Mouse (Mus musculus): Measurements from ENCODE around the gene Toe1. TPM values are rescaled to one million over a fixed set of nuclear protein-coding genes. Genes with fewer than 3 reads are reported as not detected.
A peak's percentile ranks its signal among the peaks of the same experiment; 100 is the strongest.

Gene Toe1
- polyA plus RNA-seq, 1 experiment from 2014 or later, result 35.6 TPM

DNA sequence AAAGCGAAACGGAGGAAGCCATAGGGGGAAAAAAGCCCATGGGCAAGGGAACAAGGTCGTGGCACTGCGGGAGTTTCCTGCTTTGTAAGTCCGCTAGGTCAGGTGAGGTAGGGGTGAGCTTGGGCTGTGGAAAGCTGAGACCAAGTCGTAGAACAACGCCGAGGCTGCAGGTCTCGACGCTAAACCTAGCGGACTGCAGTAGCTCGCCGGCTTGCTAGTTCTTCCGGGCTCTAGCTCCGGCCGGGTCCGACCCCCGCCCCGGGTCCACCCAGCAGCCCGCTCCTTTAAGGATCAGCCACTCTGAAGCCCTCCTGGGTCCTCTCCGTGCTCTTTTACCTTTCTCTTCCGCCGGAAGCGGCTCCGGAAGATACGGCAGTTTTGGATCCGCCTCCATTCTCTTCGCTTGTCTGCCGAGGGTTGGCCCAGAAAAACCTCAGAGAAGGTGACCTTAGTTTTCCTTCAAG, 17.1 kb upstream of the Toe1 start:
- peak overlapping the region; percentile 76; the same call in 1 of the 2 replicates for H3K27ac ChIP-seq (replicated peaks)
- H3K4me3 ChIP-seq (replicated peaks), result peak overlapping the region; percentile 65
- no peaks in the 10 kb centered on the region for H3K36me3 ChIP-seq
- peak overlapping the region; percentile 76 for H3K4me2 ChIP-seq (replicated peaks)
- H3K4me1 ChIP-seq, result peaks cover 25% of the 10 kb centered on the region
- peak overlapping the region; percentile 60 for H3K9ac ChIP-seq
- peaks cover 18% of the 10 kb centered on the region for H3K27me3 ChIP-seq
- H3K9me3 ChIP-seq (replicated peaks), result no peaks in the 10 kb centered on the region
- ATAC-seq (ENCODE audit: insufficient number of reproducible peaks, low FRiP score, low TSS enrichment, low read depth), result peak; percentile 36; the same call in 1 of the 2 replicates
- WGBS, result 1% methylated on average over 29 of the region's 29 CpGs

DNA sequence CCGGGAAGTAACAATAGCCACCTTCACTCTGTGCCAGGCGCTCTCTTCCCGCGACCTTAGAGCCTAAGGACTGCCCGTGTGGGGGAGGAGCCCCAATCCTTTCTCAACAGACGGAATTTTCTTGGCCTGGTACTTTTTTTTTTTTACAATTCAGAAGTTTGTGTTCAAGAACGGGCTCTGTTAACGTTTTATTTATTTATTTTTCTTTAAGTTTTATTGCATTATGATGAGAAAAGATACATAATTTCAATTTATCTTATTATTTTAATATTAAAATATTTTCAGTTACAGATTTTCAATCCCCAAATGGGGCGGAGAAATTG, 14.2 kb upstream of the Toe1 start, which contains the start of gene Hpdl:
Gene Hpdl (minus strand): TSS at position 14 of the 323 bp plus-strand sequence.
- WGBS, result 10% methylated on average over 9 of the region's 9 CpGs
- no peak for ATAC-seq (ENCODE audit: insufficient number of reproducible peaks, low FRiP score, low TSS enrichment, low read depth)
- Histone ChIP-seq H3K36me3 (0 out of 2 replicates have a peak, but pooled peaks cover 3% of the 10 kb centered on the region), H3K27me3 (peaks cover 22% of the 10 kb centered on the region), H3K4me3 (replicated peaks) (peak within 1 kb of the TSS; percentile 56), H3K9ac (peak within 1 kb of the TSS; percentile 35), H3K9me3 (replicated peaks) (no peaks in the 10 kb centered on the region), H3K27ac (replicated peaks) (no peak within 1 kb of the TSS), H3K4me1 (peaks cover 25% of the 10 kb centered on the region), H3K4me2 (replicated peaks) (peak within 1 kb of the TSS; percentile 95)

- H3K4me3 ChIP-seq (replicated peaks), result peak overlapping the region; percentile 56
- under 1% methylated on average over 51 of the region's 51 CpGs for WGBS
- no peak for ATAC-seq (ENCODE audit: insufficient number of reproducible peaks, low FRiP score, low TSS enrichment, low read depth)
- no peaks in the 10 kb centered on the region for H3K9me3 ChIP-seq (replicated peaks)
- no peak overlapping the region for H3K27ac ChIP-seq (replicated peaks)
- peak overlapping the region; percentile 35 for H3K9ac ChIP-seq
- peak overlapping the region; percentile 95 for H3K4me2 ChIP-seq (replicated peaks)
- peaks cover 25% of the 10 kb centered on the region for H3K4me1 ChIP-seq
- H3K36me3 ChIP-seq, result peaks cover 6% of the 10 kb centered on the region; the same call in 1 of the 2 replicates
- peaks cover 22% of the 10 kb centered on the region for H3K27me3 ChIP-seq
Measured at GRCm38 (mm10) chr4:116820902-116821693, 13.7 kb upstream of the Toe1 start.

GRCm38 (mm10) chr4:116819968-116820901, 12.8 kb upstream of the Toe1 start:
- Histone ChIP-seq H3K9ac (no peak overlapping the region), H3K27ac (replicated peaks) (no peak overlapping the region), H3K36me3 (peaks cover 6% of the 10 kb centered on the region; the same call in 1 of the 2 replicates), H3K4me3 (replicated peaks) (peak overlapping the region; percentile 56), H3K4me2 (replicated peaks) (peak overlapping the region; percentile 95), H3K9me3 (replicated peaks) (no peaks in the 10 kb centered on the region), H3K27me3 (peaks cover 22% of the 10 kb centered on the region), H3K4me1 (peaks cover 24% of the 10 kb centered on the region)
- WGBS, result 15% methylated on average over 32 of the region's 32 CpGs
- no peak for ATAC-seq (ENCODE audit: insufficient number of reproducible peaks, low FRiP score, low TSS enrichment, low read depth)

DNA sequence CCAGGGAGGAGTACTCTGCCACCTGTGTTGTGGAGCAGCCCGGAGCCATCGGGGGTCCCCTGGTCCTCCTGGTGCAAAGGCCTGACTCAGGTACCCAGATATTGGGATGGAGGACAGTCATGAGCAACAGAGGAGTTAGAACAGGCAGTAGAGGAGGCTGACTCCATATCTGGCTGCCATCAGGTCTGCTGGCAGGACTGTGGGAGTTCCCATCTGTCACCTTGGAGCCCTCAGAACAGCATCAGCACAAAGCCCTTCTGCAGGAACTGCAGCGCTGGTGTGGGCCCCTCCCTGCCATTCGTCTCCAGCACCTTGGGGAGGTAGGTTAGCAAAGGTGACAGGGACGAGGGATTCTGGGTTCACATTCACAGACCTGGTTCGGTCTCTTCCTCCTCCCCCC, 10.0 kb upstream of the Toe1 start:
- ATAC-seq (ENCODE audit: insufficient number of reproducible peaks, low FRiP score, low TSS enrichment, low read depth), result no peak
- Histone ChIP-seq H3K4me3 (replicated peaks) (no peak overlapping the region), H3K27ac (replicated peaks) (no peak overlapping the region), H3K36me3 (peaks cover 6% of the 10 kb centered on the region; the same call in 1 of the 2 replicates), H3K9ac (no peak overlapping the region), H3K4me2 (replicated peaks) (no peak overlapping the region), H3K4me1 (peaks cover 16% of the 10 kb centered on the region), H3K27me3 (peaks cover 22% of the 10 kb centered on the region), H3K9me3 (replicated peaks) (no peaks in the 10 kb centered on the region)
- 90% methylated on average over 6 of the region's 6 CpGs for WGBS

- H3K9me3 ChIP-seq (replicated peaks), result no peaks in the 10 kb centered on the region
- H3K4me1 ChIP-seq, result peaks cover 3% of the 10 kb centered on the region; the same call in 1 of the 2 replicates
- H3K4me2 ChIP-seq (replicated peaks), result no peak overlapping the region
- H3K4me3 ChIP-seq (replicated peaks), result no peak overlapping the region
- peaks cover 9% of the 10 kb centered on the region for H3K27me3 ChIP-seq
- H3K9ac ChIP-seq, result no peak overlapping the region
- H3K36me3 ChIP-seq, result peaks cover 6% of the 10 kb centered on the region; the same call in 1 of the 2 replicates
- no peak for ATAC-seq (ENCODE audit: insufficient number of reproducible peaks, low FRiP score, low TSS enrichment, low read depth)
- H3K27ac ChIP-seq (replicated peaks), result no peak overlapping the region
- 86% methylated on average over 5 of the region's 5 CpGs for WGBS
Measured at GRCm38 (mm10) chr4:116815276-116815675, 7.8 kb upstream of the Toe1 start.

DNA sequence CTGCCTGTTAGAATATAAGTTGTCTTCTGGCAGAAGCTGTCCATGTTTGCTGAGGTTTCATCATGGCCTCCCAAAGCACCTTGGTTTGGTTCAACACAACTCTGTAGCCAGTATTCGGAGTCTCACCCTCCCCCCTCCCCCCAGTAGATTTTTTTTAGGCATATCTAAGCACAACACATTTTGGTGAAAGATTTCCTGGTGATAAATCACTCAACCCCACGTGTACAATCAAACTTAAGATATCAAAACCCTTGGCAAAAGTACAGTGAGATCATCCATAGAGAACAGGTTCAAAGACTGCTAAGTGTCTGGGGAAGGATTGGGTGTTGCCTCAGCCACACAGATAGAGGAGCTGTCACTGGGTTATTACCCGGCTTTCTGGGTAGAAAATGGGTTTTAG, 3.6 kb upstream of the Toe1 start:
- Histone ChIP-seq H3K4me1 (peaks cover 10% of the 10 kb centered on the region), H3K4me2 (replicated peaks) (no peak overlapping the region), H3K9ac (no peak overlapping the region), H3K27ac (replicated peaks) (no peak overlapping the region), H3K4me3 (replicated peaks) (no peak overlapping the region), H3K36me3 (no peaks in the 10 kb centered on the region), H3K9me3 (replicated peaks) (no peaks in the 10 kb centered on the region), H3K27me3 (no peaks in the 10 kb centered on the region)
- 82% methylated on average over 3 of the region's 3 CpGs for WGBS
- ATAC-seq (ENCODE audit: insufficient number of reproducible peaks, low FRiP score, low TSS enrichment, low read depth), result no peak

DNA sequence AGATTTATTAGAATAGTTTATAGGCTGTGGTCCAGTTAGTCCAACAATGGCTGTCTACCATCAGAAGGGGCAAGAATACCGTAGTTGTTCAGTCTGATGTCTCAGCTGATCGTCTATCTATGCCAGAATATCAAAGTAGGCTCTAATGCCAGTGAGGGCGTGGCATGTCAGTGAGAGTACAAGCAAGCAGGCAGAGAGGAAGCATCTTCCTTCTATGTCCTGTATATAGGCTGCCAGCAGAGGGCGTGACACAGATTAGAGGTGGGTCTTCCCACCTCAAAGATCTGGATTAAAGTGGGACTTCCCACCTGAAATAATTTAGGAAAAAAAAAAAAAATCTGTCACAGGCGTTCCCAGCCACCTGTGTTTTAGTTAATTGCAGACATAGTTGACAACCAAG, 7.5 kb downstream of the Toe1 start:
- H3K27ac ChIP-seq (replicated peaks), result no peak overlapping the region
- H3K9ac ChIP-seq, result no peak overlapping the region
- H3K9me3 ChIP-seq (replicated peaks), result no peaks in the 10 kb centered on the region
- WGBS, result 36% methylated on average over 5 of the region's 5 CpGs
- peaks cover 30% of the 10 kb centered on the region for H3K36me3 ChIP-seq
- no peak overlapping the region for H3K4me2 ChIP-seq (replicated peaks)
- ATAC-seq (ENCODE audit: insufficient number of reproducible peaks, low FRiP score, low TSS enrichment, low read depth), result no peak
- H3K27me3 ChIP-seq, result no peaks in the 10 kb centered on the region
- no peak overlapping the region for H3K4me3 ChIP-seq (replicated peaks)
- no peaks in the 10 kb centered on the region for H3K4me1 ChIP-seq

GRCm38 (mm10) chr4:116796442-116797110, 10.9 kb downstream of the Toe1 start:
- H3K4me1 ChIP-seq, result no peaks in the 10 kb centered on the region
- H3K4me2 ChIP-seq (replicated peaks), result no peak overlapping the region
- H3K27me3 ChIP-seq, result no peaks in the 10 kb centered on the region
- no peak overlapping the region for H3K4me3 ChIP-seq (replicated peaks)
- no peak overlapping the region for H3K9ac ChIP-seq
- 44% methylated on average over 1 of the region's 1 CpGs for WGBS
- no peak overlapping the region for H3K27ac ChIP-seq (replicated peaks)
- H3K36me3 ChIP-seq, result 0 out of 2 replicates have a peak, but pooled peaks cover 4% of the 10 kb centered on the region
- no peak for ATAC-seq (ENCODE audit: insufficient number of reproducible peaks, low FRiP score, low TSS enrichment, low read depth)
- H3K9me3 ChIP-seq (replicated peaks), result no peaks in the 10 kb centered on the region

GRCm38 (mm10) chr4:116794273-116794672, 13.2 kb downstream of the Toe1 start:
- H3K9ac ChIP-seq, result no peak overlapping the region
- H3K9me3 ChIP-seq (replicated peaks), result no peaks in the 10 kb centered on the region
- no peaks in the 10 kb centered on the region for H3K36me3 ChIP-seq
- ATAC-seq (ENCODE audit: insufficient number of reproducible peaks, low FRiP score, low TSS enrichment, low read depth), result no peak
- no peaks in the 10 kb centered on the region for H3K4me1 ChIP-seq
- H3K27ac ChIP-seq (replicated peaks), result no peak overlapping the region
- H3K4me2 ChIP-seq (replicated peaks), result no peak overlapping the region
- no peaks in the 10 kb centered on the region for H3K27me3 ChIP-seq
- WGBS, result 80% methylated on average over 2 of the region's 2 CpGs
- H3K4me3 ChIP-seq (replicated peaks), result no peak overlapping the region

Data from embryonic facial prominence, embryonic 15.5 days (tissue).